Mouse (Mus musculus) ovary, postnatal 36 days (tissue): Measurements from ENCODE around the gene Vmn1r220.
"Not testable (repeated sequence)": the region's sequence is repeated elsewhere in the genome, so short reads cannot be mapped to it uniquely, and the experiment has no call there.

ENCODE experiments used
- DNase-seq: peaks from one replicate; pipeline ENCODE4 v3.0.0; 2022; ENCODE audit warnings: low spot score, mixed read lengths

The Vmn1r220 gene

GRCm38 (mm10) chr13:23187875-23188274 is at the start of gene Vmn1r220:
Gene Vmn1r220 (minus strand): TSS chr13:23187975.
- no peak for DNase-seq

- DNase-seq: not testable (repeated sequence)
These were observed 48.1 kb upstream of the Vmn1r220 start, which contains the start of gene Vmn1r222 for GRCm38 (mm10) chr13:23235847-23236246. Gene Vmn1r222 (minus strand): TSS chr13:23235947.

DNA sequence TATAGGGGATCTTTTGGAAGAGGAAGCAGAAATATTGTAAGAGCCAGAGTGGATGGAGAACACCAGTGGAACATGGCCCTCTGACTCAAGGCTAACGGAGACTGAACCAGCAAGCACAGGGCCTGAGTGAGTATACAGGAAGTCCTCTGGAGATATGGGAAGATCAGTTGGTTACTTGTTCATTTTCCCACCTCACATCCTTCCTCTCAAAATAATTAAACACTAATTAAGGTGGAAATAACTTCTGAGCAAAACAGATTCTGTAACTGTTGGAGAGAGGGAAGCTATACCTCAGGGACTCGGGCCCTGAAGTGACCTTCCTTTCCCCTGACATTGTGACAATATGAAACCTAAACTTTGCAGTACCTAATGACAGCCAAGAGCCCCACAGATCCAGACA is 26.1 kb upstream of the Vmn1r220 start, which contains the start of gene Vmn1r221:
Gene Vmn1r221, plus strand, starts transcription at position 301 of the 400 bp plus-strand sequence.
- not testable (repeated sequence) for DNase-seq

- DNase-seq: not testable (repeated sequence)
These were observed 16.1 kb upstream of the Vmn1r220 start for GRCm38 (mm10) chr13:23203885-23204284.

DNA sequence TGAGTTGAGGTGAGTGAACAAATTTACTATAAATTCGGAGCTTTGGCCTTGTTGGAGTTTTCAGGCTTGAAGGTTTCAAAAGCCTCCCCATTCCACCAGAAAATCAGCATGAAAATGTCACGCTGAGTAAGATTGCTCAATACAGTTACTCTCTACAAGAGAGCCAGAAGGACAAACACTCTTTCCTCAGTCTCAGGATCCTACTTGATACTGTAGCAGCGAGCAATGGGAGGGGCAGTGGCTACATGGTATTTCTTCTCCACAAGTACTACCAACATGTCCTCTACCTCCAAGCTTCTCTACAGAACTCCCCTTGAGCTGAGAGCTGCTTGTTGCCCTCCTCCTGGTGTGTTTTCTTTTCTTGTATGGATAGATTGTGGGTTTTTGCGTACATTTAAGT is 21.3 kb downstream of the Vmn1r220 start:
- not testable (repeated sequence) for DNase-seq

GRCm38 (mm10) chr13:23159012-23159411 is 28.8 kb downstream of the Vmn1r220 start, which contains the start of gene Vmn1r219:
Gene Vmn1r219 (plus strand): TSS chr13:23159312.
- DNase-seq: no peak

DNA sequence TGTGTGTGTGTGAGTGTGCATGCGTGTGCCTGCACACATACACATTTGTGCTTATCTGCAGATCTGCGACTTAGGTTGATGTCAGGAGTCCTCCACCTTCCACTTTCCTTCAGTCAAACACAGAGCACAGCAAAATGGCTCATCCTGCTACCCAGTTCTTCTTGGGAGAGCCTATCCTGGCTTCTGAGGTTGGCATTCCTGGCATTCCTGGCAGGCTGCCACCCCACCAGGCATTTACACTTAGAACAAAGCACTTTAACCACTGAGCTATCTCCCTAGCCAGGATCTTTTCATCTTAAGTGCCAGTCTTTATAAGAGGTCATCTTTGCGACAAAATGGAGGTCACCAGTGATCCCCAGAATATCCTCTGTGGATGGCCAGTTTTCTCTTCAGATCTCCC is 29.9 kb downstream of the Vmn1r220 start:
- DNase-seq: no peak

- DNase-seq: no peak
These were observed 48.9 kb downstream of the Vmn1r220 start for GRCm38 (mm10) chr13:23138880-23139279.

DNA sequence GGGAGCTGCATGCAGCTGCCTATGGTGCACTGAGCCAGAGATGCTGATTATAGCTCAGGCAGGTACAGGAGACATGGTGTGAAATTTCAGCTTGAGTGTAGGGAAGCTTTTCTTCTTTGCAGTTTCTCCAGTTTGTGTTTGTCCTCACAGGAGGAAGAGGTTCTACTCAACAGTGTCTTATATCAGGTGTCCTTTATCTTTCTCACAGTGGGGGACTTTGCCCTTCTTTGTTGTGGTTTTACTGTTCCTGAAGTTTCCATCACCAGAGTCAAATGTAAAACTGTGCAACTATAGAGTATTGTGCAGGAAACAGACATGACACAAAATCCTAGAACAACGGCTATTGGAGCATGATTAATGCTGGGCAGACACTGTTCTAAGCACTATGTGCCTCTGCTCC is 54.3 kb downstream of the Vmn1r220 start:
- DNase-seq: no peak

DNA sequence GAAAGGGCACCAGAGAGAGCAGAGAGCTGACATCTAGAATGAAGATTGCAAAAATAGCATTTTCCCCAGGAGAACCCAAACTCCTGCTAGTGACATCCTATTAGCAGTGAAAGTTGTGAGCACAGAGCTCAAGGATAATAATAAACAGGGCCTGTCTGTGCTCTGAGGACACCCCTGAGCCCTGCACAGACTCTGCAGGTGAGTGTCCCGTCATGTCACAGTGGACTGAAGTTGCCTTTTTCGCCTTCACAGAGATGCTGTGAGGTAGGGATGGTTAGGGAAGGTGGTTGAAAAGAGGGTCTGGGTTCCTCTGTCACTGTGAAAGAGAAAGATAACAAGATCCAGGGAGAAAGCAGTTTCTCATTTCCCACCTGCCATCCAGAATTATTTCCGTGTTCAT is 54.7 kb downstream of the Vmn1r220 start, which contains the start of gene Vmn1r218:
Gene Vmn1r218, plus strand, starts transcription at position 57 of the 400 bp plus-strand sequence.
- no peak for DNase-seq
